Mouse (Mus musculus): ENCODE results near the gene Krtap9-3.
"Not testable (repeated sequence)": the region's sequence is repeated elsewhere in the genome, so short reads cannot be mapped to it uniquely, and the experiment has no call there.

The Krtap9-3 gene

DNA sequence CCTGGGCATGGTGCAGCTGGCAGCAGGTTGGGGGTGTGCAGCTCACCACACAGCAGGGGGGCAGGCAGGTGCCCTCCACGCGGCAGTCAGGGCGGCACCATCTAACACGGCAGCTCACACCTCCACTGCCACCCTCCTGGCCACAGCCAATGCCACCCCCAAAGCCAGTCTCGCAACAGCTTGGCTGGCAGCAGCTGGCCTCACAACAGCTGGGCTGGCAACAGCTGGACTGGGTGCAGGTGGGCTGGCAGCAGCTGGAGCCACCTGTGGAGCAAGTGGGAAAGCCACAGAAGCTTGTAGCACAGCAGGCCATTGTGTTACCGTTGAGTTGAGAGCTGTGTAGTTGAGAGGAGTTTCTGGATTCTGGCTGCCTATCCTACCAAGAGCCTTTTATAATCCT is at the start of gene Krtap9-3:
TSS of gene Krtap9-3 (minus strand) at position 364 of the 400 bp plus-strand sequence.
- not testable (repeated sequence) for DNase-seq (ENCODE audit: low read depth, low spot score)

DNA sequence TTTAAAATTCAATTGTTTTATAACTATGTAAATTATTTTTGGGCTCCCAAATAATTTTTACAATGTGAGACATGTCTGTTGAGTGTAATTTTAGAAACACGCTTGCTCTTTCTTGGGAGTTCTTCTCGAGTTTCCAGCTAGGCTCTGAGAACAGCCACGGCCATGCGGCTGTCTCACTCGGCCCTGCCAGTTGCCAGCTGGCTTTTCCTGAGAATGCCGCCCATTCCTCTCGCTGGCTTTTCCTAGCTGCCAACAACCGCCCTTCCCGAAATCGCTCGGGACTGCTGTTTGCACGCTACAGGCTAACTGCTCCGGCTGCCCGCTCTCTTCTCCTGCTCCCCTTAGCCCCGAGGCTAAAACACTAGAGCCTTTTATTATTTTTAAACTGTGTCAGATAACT is 48.5 kb upstream of the Krtap9-3 start:
- DNase-seq (ENCODE audit: low read depth, low spot score) = no peak

DNA sequence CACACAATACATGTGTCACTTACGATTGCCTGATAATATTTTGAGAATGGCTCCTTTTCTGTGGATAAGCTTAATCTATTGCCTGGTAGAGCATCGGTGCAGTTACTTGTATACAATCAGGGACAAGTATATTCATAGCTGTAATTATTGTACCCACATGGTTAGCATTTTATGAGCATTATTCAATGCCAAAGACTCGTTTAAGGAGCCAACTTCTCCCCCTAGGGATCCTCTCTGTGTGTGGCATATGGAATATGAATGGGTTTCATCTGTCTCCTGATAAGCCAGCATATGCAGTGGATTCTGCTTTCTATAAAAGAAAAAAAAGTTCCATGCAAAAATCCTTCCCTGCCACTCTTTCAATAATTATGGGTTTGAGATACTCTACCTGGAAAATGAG is 46.4 kb upstream of the Krtap9-3 start:
- no peak for DNase-seq (ENCODE audit: low read depth, low spot score)

DNA sequence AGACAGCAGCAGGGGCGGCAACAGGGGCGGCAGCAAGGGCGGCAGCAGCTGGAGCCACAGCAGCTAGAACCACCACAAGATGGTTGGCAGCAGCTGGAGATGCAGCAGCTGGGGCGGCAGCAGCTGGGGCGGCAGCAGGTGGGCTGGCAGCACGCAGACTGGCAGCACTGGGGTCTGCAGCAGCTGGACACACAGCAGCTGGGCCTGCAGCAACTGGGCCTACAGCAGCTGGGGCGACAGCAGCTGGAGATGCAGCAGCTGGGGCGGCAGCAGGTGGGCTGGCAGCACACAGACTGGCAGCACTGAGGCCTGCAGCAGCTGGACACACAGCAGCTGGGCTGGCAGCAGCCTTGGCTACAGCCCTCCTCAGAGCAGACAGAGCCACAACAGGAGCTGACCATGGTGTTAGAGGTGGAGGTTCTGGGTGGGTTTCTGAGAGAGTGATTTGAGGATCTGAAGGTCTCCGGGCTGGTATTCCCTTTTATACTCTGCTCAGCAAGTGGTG is 45.8 kb upstream of the Krtap9-3 start, which contains the start of gene Krtap4-7:
TSS of gene Krtap4-7 (minus strand) at position 455 of the 505 bp plus-strand sequence.
- DNase-seq (ENCODE audit: low read depth, low spot score) = not testable (repeated sequence)

DNA sequence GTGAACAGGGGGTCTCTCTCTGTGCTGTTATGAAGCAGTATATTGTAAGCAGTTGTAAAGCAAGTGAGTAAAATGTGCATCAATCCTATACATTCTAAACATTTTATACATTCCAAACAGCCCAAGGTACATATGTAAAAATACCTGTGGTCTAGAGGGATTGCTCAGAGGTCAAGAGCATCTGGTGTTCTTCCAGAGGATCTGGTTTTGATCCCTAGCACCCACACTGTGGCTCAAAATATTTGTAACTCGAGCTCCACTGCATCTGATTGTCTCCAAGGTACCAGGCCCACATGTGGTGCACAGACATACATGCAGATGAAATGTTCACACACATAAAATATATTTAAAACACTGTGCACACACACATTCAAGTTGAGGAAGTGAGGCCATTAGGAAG is 43.0 kb upstream of the Krtap9-3 start:
- no peak for DNase-seq (ENCODE audit: low read depth, low spot score)

DNA sequence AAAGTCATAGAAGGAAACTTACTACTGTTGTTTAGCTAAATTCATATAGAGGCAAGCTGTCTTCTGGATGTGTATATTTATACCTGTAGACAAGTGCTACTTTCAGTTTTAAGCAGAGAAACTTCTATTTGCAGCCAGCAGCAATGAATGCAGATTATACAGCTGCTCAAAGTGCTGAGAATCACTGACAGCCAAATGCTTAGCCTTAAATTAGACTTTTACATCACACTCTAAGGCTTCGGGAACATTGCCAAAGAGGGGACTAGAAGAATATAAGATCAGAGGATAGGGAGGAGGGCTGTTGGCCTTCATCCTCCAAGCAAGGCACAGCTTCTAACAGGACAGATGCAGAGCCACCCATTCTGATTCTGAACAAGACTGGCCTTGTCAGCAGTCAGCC is 39.2 kb upstream of the Krtap9-3 start:
- DNase-seq (ENCODE audit: low read depth, low spot score) = no peak

DNA sequence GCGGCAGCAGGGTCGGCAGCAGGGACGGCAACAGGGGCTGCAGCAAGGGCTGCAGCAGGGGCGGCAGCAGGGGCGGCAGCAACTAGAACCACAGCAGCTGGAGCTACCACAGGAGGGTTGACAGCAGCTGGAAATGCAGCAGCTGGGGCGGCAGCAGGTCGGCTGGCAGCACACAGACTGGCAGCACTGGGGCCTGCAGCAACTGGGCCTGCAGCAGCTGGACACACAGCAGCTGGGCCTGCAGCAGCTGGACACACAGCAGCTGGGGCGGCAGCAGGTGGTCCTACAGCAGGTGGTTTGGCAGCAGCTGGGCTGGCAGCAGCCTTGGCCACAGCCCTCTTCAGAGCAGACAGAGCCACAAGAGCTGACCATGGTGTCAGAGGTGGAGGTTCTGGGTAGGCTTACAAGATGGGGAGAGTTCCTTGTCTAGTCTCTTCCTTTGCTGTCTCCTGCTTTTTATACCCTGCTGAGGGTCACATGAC is 36.8 kb upstream of the Krtap9-3 start, which contains the start of gene Krtap4-2:
TSS of gene Krtap4-2 (minus strand) at position 432 of the 482 bp plus-strand sequence.
- DNase-seq (ENCODE audit: low read depth, low spot score) = no peak

DNA sequence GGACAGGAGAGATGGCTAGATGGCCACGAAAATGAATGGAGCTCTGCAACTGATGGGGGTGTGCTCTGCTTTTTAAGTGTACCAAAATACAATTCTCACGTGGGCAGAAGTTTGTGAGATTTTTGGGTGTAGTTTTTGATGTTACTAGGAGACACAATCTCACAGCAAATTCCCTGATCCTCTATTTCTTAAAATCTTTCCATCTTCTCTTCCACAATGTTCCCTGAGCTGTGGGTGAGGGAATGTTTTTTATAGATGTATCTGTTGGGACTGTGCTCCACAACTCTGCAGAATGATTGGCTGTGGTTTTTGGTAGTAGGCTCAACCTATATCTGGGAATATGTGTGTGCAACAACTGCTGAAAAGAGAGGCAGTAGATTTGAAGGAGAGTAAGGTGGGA is 35.4 kb upstream of the Krtap9-3 start:
- no peak for DNase-seq (ENCODE audit: low read depth, low spot score)

DNA sequence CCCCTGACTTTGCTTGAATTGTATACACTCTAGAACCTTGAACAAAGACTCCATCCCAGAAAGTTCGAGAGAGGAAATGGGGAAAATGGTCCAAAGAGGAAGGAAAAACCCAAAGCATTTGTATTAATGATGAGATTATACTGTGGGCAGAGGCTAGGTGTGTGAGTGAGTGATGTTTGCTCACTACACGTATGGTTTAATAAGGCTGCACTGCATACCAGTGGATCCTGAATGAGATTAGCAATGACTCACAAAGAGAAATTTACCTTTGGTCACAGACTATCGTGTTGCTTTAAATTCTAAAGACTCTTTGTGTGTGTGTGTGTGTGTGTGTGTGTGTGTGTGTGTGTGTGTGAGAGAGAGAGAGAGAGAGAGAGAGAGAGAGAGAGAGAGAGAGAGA is 33.0 kb upstream of the Krtap9-3 start:
- no peak for DNase-seq (ENCODE audit: low read depth, low spot score)

DNA sequence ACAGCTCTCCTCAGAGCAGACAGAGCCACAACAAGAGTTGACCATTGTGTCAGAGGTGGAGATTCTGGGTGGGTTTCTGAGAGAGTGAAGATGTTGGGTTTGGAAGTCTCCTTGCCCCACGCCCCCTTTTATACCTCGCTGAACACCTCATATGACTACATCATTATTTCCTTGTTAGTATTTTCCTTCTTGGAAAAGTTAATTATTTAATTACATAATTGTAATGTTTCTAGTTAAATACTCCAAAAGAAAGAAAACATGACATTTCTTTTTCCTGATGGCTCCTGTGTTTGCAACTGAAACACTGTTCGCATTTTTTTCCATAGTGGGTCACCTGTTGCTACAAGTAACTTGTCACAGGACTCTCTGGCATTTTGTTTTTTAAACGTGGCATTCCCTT is 30.2 kb upstream of the Krtap9-3 start, which contains the start of gene Krtap4-1:
TSS of gene Krtap4-1 (minus strand) at position 101 of the 400 bp plus-strand sequence.
- DNase-seq (ENCODE audit: low read depth, low spot score) = no peak

DNA sequence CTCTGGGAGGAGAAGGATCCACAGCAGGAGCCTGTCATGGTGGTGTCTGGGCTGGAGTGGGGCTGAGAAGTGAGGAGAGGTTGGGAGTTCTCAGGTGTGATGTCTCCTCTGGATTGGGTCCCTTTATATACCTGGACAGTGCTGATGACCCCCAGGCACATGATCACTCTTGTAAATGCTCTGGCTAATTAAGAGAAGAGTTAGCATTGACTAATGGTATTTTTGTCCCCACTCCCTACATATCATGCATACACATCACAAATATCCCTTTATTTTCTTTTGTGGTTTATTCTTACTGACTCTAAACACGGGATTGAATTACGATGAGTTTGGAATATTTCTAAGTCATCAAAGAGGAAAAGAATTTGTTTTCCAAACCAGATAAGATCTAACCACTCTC is 22.4 kb upstream of the Krtap9-3 start, which contains the start of gene Gm11562:
TSS of gene Gm11562 (minus strand) at position 101 of the 400 bp plus-strand sequence.
- no peak for DNase-seq (ENCODE audit: low read depth, low spot score)

DNA sequence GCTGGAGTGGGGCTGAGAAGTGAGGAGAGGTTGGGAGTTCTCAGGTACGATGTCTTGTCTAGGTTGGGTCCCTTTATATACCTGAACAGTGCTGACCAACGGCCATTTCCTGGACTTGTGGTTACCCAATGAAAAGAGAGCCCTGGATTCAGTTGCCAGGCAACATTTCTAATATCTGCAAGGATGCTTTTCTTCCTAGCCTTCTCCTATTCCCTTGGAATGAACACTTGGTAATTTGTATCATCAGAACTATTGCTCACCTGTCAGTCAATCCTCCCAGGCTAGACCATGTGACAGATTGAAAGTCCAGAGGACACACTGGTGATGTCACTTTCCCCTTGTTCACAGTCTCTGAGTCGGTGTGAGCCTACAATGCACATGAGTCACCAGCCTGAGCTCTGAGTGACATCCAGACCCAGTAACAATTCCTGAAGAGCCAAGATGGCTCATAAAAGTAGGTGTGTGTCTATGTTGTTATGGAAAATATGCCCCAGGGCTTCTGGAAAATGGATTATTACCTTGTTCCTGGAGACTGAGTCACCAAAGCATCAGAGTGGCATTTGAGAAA is 17.0 kb upstream of the Krtap9-3 start, which contains the start of gene Krtap2-4:
TSS of gene Krtap2-4 (minus strand) at position 51 of the 568 bp plus-strand sequence.
- DNase-seq (ENCODE audit: low read depth, low spot score) = no peak

DNA sequence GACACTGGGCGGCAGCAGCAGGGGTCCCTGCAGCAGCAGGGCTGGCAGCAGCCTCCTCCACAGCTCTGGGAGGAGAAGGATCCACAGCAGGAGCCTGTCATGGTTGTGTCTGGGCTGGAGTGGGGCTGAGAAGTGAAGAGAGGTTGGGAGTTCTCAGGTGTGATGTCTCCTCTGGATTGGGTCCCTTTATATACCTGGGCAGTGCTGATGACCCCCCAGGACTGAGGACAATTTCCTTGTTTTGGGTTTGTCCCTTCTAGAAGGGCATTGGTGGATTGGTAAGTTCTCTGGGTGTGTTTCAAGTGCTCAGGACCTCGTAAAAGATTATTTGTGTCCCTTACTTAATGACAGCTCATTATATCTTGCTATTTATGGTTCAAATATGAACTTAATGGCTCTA is 12.2 kb upstream of the Krtap9-3 start, which contains the start of gene Gm11937:
TSS of gene Gm11937 (minus strand) at position 101 of the 400 bp plus-strand sequence.
- not testable (repeated sequence) for DNase-seq (ENCODE audit: low read depth, low spot score)

DNA sequence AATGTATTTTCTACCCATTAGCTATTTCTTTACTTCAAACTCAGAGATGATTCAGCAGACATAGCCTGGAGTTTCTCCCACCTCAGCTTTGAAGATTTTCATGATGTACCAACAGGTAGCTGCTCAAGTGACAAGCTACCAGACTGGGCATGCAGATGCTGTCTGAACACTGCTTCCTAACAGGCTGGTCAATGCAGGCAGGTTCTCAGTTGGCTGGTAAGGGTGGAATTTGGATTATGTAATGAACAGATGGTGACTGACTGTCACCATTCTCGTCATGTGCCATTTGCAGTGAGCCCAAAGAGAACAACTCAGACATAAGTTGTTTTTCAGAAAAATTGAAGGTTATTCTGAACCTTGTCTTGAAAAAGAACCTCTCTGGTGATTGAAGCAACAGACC is 11.2 kb upstream of the Krtap9-3 start:
- DNase-seq (ENCODE audit: low read depth, low spot score) = no peak

DNA sequence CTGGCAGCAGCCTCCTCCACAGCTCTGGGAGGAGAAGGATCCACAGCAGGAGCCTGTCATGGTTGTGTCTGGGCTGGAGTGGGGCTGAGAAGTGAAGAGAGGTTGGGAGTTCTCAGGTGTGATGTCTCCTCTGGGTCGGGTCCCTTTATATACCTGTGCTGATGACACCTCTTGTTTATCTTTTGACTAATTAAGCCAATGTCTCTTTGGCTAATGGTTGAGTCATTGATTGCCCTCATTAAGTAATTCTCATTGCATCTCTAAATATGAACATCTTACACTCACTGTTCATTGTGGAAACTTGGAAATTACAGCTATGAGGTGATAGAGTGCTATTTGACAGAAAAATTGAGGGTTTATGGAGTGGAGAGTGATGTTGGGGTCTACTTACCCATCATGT is 5.3 kb upstream of the Krtap9-3 start, which contains the start of gene Gm11938:
TSS of gene Gm11938 (minus strand) at position 101 of the 400 bp plus-strand sequence.
- not testable (repeated sequence) for DNase-seq (ENCODE audit: low read depth, low spot score)

DNA sequence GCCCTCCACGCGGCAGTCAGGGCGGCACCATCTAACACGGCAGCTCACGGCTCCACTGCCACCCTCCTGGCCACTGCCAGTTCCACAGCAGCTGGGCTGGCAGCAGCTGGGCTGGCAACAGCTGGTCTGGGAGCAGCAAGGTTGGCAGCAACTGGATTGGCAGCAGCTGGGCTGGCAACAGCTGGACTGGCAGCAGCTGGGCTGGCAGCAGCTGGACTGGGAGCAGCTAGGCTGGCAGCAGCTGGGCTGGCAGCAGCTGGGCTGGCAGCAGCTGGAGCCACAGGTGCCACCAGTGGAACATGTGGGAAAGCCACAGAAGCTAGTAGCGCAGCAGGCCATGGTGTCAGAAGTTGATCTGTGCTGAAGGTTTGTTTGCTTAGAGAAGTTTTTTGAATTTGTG is 6.9 kb downstream of the Krtap9-3 start, which contains the start of gene Krtap1-3:
TSS of gene Krtap1-3 (minus strand) at position 359 of the 400 bp plus-strand sequence.
- no peak for DNase-seq (ENCODE audit: low read depth, low spot score)

DNA sequence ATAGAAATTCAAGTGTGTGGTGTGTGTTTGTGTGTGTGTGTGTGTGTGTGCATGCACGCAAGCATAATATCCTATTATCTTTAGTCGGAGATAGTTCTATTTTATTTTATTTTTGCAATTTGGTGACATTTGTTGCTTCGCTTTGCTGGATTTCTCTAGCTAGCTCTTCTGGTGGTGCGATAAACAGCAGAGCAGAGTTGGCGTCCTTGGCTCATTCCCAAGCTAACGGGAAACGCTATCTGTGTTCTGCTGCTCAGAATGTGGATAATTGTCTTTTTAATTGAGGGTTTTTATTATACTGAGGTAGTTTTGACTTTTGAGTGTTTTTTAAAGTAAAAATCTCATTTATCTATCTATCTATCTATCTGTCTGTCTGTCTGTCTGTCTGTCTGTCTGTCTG is 12.8 kb downstream of the Krtap9-3 start:
- no peak for DNase-seq (ENCODE audit: low read depth, low spot score)

DNA sequence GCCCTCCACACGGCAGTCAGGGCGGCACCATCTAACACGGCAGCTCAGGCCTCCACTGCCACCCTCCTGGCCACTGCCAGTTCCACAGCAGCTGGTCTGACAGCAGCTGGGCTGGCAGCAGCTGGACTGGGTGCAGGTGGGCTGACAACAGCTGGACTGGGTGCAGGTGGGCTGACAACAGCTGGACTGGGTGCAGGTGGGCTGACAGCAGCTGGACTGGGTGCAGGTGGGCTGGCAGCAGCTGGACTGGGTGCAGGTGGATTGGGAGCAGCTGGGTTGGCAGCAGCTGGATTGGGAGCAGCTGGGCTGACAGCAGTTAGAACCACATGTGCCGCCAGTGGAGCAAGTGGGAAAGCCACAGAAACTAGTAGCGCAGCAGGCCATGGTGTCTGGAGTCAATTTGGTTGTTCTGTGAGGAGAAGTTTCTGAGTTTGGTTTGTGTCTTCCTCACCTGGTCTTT is 14.6 kb downstream of the Krtap9-3 start, which contains the start of gene Krtap1-4:
TSS of gene Krtap1-4 (minus strand) at position 410 of the 460 bp plus-strand sequence.
- DNase-seq (ENCODE audit: low read depth, low spot score) = no peak

DNA sequence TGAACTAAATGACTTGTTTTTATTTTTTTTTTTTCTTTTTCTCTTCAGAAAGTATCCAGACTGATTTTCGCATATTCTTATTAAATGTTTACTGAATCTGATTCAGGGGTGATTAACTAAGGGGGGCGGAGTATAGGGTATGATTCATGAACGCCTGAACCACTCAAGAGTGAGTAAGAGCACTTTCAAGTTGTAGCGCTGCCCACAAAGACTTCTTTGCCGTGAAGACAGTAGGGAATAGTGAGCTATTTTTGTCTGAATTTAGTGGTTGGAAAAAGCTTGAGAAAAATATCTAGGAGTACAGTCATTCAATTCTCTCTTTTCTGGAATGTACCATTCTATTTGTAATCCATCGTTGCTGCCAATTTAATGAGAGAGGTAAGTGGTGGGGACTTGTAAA is 16.3 kb downstream of the Krtap9-3 start:
- DNase-seq (ENCODE audit: low read depth, low spot score) = no peak

DNA sequence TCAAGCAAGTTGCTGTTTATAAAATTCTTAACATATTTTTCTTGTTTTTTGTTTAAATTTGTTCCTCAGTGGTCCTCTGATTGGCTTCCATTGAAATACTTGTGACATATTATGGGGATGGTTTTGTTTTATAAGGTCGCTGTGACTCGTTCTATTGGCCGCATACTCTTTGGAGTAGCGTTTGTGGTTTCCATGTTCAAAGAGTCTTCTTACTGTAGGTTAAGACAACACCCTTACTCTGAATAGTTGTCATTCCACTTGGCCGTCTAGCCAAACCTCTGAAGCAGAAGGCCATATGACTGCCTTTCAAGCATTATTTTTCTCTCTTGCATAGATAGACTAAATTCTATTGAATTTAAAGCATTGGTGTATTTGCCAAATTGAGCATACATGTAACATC is 16.9 kb downstream of the Krtap9-3 start:
- DNase-seq (ENCODE audit: low read depth, low spot score) = no peak

DNA sequence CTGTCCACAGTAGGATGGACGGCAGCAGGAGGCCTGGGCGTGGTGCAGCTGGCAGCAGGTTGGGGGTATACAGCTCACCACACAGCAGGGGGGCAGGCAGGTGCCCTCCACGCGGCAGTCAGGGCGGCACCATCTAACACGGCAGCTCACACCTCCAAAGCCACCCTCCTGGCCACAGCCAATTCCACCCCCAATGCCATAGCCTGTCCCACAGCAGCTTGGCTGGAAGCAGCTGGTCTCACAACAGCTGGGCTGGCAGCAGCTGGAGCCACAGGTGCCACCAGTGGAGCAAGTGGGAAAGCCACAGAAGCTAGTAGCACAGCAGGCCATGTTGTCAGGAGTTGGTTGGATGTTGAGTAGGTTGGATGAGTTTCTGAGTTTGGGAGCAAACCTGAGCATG is 17.3 kb downstream of the Krtap9-3 start, which contains the start of gene Krtap1-5:
TSS of gene Krtap1-5 (minus strand) at position 381 of the 400 bp plus-strand sequence.
- DNase-seq (ENCODE audit: low read depth, low spot score) = no peak

DNA sequence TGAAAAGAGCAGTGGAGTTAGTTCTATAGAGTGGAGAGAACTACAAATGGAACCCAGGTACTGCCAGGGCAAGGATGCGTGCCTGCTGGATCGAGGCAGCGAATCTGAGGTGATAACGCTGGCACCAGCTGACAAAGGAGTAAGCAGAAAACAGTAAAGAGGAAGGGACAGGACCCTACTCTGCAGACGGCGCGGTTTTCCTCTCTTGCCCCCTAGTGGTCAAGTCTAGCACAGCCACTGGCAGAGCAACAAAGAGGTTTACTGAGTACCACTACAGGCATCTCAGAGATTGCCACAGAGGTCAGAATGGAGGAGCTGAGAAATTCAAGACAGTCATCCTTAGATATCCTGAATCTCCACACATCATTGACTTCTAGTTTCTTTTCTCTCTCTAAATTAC is 23.8 kb downstream of the Krtap9-3 start:
- peak; percentile 58 for DNase-seq (ENCODE audit: low read depth, low spot score)

DNA sequence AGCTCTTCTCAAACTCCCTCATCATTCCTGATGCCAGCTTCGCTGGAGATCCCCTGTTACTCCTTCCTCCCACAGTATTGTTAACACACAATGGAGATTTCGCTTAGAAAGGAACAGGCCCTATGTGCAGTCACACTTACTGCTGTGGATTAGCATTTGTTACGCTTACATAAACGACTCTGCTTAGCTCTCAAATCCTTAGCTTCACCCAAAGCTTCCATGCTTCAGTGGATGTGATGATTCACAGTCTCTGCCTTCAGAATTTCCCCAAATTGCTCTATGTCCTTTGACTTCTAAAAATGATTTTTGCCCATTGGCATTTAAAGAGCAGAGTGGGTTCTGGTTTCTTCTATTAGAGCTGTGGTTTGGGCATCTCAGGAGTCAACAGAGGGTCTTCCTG is 24.7 kb downstream of the Krtap9-3 start:
- no peak for DNase-seq (ENCODE audit: low read depth, low spot score)
